Comparison of ENCODE assay signal across 12 mouse cellular contexts in genomic region chr1:38440471-38440815, GRCm38 (mm10).
A peak's percentile ranks its signal among the peaks of the same experiment; 100 is the strongest.
DNase-seq lines count a peak whose midpoint lies in the region; ATAC-seq and TF ChIP-seq lines count a peak whose summit lies in the region.
"Had no signal": no experiment of that assay in that cellular context is flagged by ENCODE, and none has a peak within 500 bp of the region (broad histone marks: within the 10 kb centered on the region; RNA-seq: fewer than 3 reads in every experiment).

No protein-coding gene starts in this region.

- intact Hi-C loops in gastrocnemius, adult 2 months (cut with DNase I), result no loop called here

- H3K27ac ChIP-seq in kidney, embryonic 14.5 days (ENCODE audit: low read depth, low read length), result peak overlapping the region; percentile 89
- peak overlapping the region; percentile 82 for H3K27ac ChIP-seq in hindbrain, embryonic 12.5 days
- peak overlapping the region; percentile 66 for H3K27ac ChIP-seq in neural tube, embryonic 15.5 days (replicated peaks)
- no peak overlapping the region for H3K27ac ChIP-seq in gastrocnemius, adult 2 months

- H3K4me3 ChIP-seq in kidney, embryonic 14.5 days (ENCODE audit: low read length), result no peak overlapping the region
- H3K4me3 ChIP-seq in hindbrain, embryonic 12.5 days, result no peak overlapping the region
- H3K4me3 ChIP-seq in neural tube, embryonic 15.5 days (replicated peaks), result no peak overlapping the region
- H3K4me3 ChIP-seq in gastrocnemius, adult 2 months, result no peak overlapping the region
- H3K4me3 ChIP-seq: myocyte had no signal

- no peak for TF ChIP-seq CTCF in gastrocnemius, adult 2 months (IDR thresholded peaks at IDR 0.05)

- no peaks in the 10 kb centered on the region for H3K36me3 ChIP-seq in kidney, embryonic 14.5 days (ENCODE audit: control insufficient read depth, insufficient read depth, low read length)
- H3K36me3 ChIP-seq in hindbrain, embryonic 12.5 days, result no peaks in the 10 kb centered on the region
- no peaks in the 10 kb centered on the region for H3K36me3 ChIP-seq in neural tube, embryonic 15.5 days

- no peaks in the 10 kb centered on the region for H3K27me3 ChIP-seq in kidney, embryonic 14.5 days (ENCODE audit: control insufficient read depth, insufficient read depth, low read length)
- H3K27me3 ChIP-seq in hindbrain, embryonic 12.5 days, result no peaks in the 10 kb centered on the region
- H3K27me3 ChIP-seq in neural tube, embryonic 15.5 days (replicated peaks), result no peaks in the 10 kb centered on the region

- H3K9ac ChIP-seq in kidney, embryonic 14.5 days (ENCODE audit: low read depth, low read length), result no peak overlapping the region
- no peak overlapping the region for H3K9ac ChIP-seq in hindbrain, embryonic 12.5 days
- no peak overlapping the region for H3K9ac ChIP-seq in neural tube, embryonic 15.5 days (replicated peaks)
- H3K9ac ChIP-seq: liver, postnatal 0 days had no signal

- no peaks in the 10 kb centered on the region for H3K9me3 ChIP-seq in kidney, embryonic 14.5 days (ENCODE audit: control insufficient read depth, low read length)
- H3K9me3 ChIP-seq in hindbrain, embryonic 12.5 days (replicated peaks), result no peaks in the 10 kb centered on the region
- no peaks in the 10 kb centered on the region for H3K9me3 ChIP-seq in neural tube, embryonic 15.5 days (replicated peaks)

- 33% methylated on average over 6 of the region's 6 CpGs for WGBS in kidney, embryonic 14.5 days
- 56% methylated on average over 6 of the region's 6 CpGs for WGBS in hindbrain, embryonic 12.5 days
- WGBS in neural tube, embryonic 15.5 days, result 52% methylated on average over 6 of the region's 6 CpGs

- H3K4me1 ChIP-seq in kidney, embryonic 14.5 days (ENCODE audit: control insufficient read depth, insufficient read depth, low read length), result peaks cover 48% of the 10 kb centered on the region
- H3K4me1 ChIP-seq in hindbrain, embryonic 12.5 days, result peaks cover 73% of the 10 kb centered on the region
- H3K4me1 ChIP-seq in neural tube, embryonic 15.5 days, result peaks cover 55% of the 10 kb centered on the region

- no peak overlapping the region; the same call in 1 of the 2 replicates for H3K4me2 ChIP-seq in kidney, embryonic 14.5 days (replicated peaks; ENCODE audit: low read depth, low read length)
- no peak overlapping the region; the same call in 1 of the 2 replicates for H3K4me2 ChIP-seq in hindbrain, embryonic 12.5 days (replicated peaks)
- H3K4me2 ChIP-seq in neural tube, embryonic 15.5 days, result no peak overlapping the region

- no peak for DNase-seq in kidney, postnatal 25 days
- DNase-seq in lung, postnatal 36 days, result peak; percentile 62
- DNase-seq in gastrocnemius, adult 2 months, result no peak
- no peak for DNase-seq in cerebellum, adult 11-12 months
- no peak for DNase-seq in cerebellum, adult 9-11 months
- DNase-seq: B cell, adult 2 months; heart, postnatal 14 days; liver, postnatal 0 days had no signal

- ATAC-seq in kidney, embryonic 14.5 days (ENCODE audit: low FRiP score, low TSS enrichment), result no peak; the same call in 1 of the 2 replicates
- no peak for ATAC-seq in hindbrain, embryonic 12.5 days (ENCODE audit: low FRiP score)
- no peak for ATAC-seq in neural tube, embryonic 15.5 days (ENCODE audit: low FRiP score)
- ATAC-seq: liver, postnatal 0 days had no signal
